Mouse (Mus musculus): Measurements from ENCODE around the gene Fam178b. TPM values are rescaled to one million over a fixed set of nuclear protein-coding genes. Genes with fewer than 3 reads are reported as not detected.

Fam178b gene
- total RNA-seq (2014; fragmentation: Nextera tagmentation) (not detected in 2 replicates), total RNA-seq (2017) (0.12 TPM in 1 of 2 replicates, not detected in the other), polyA plus RNA-seq (2012) (not detected in 2 replicates)

DNA sequence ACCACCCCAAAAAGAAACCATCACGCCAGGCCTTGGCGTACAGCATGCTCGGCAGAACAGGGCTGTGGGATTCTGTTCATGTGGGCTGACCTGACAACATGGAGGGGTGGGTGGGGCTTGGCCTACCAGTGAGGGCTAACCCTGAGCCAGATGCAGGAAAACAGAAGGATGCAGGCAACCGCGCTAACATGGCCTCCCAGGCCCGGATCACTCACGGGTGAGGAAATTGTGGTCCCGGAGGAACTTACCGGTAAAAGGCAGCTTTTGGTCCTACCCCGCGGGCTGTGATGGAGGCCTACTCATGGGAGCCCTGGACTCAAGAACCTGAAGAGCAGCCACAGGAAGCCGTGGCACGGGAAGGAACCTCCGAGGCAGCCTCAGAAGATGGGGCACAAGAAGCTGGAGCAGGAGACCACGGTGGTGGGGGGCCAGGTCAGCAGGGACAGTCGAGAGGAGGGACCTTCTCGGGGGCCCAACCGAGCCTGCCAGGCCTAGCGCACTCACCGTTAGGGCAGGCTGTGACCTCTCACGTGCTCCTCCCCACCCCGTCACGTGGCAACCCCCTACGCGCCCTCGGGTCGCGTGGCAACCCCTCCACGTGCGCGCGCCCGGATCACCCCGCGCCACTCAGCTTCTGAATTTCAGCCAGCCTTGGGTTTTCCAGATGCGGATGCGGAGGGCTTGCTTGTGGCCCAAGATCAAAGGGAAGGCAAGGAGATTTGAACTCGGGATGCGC, at the start of gene Fam178b:
Fam178b (minus strand) TSS at position 564 of the 736 bp plus-strand sequence.
- ATAC-seq (ENCODE audit: extremely low read depth, insufficient number of reproducible peaks, low FRiP score, poor library complexity, severe bottlenecking), result no peak
- no peaks in the 10 kb centered on the region for H3K36me3 ChIP-seq (replicated peaks)
- H3K4me3 ChIP-seq (ENCODE audit: low read depth, low read length), result no peak within 1 kb of the TSS; the same call in 1 of the 2 replicates
- no peaks in the 10 kb centered on the region for H3K9me3 ChIP-seq (replicated peaks)
- H3K4me1 ChIP-seq (ENCODE audit: insufficient read depth, low read depth, low read length), result no peaks in the 10 kb centered on the region
- peaks cover 30% of the 10 kb centered on the region for H3K27me3 ChIP-seq (ENCODE audit: insufficient read depth, low read length)
- no peak for DNase-seq (ENCODE audit: low spot score)
- TF ChIP-seq TAL1 (conservative IDR thresholded peaks at IDR 0.05; ENCODE audit: low read depth, low read length), result no peak

DNA sequence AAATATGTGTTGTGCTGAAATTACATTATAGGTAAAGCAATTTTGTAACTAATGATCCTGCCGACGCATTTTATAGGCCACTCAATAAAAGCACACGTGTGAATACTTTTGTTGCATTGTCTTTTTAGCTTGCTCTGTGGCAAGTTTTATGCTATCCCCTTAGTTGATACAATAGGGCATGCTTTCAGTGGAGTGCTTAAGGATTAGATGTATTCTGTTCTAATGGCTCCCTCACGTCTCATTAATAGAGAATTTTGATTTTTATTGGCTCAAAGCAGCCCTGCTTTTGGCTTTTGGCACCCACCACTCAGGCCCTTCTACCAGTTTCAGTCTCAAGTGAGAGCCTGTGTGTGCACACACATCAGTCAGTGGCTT, 41.1 kb upstream of the Fam178b start:
- ATAC-seq (ENCODE audit: extremely low read depth, insufficient number of reproducible peaks, low FRiP score, poor library complexity, severe bottlenecking) (no peak), DNase-seq (ENCODE audit: low spot score) (no peak)
- Histone ChIP-seq H3K27me3 (ENCODE audit: insufficient read depth, low read length) (peaks cover 16% of the 10 kb centered on the region), H3K9me3 (replicated peaks) (no peaks in the 10 kb centered on the region; the same call in 1 of the 2 replicates), H3K4me1 (ENCODE audit: insufficient read depth, low read depth, low read length) (no peaks in the 10 kb centered on the region), H3K4me3 (ENCODE audit: low read depth, low read length) (no peak overlapping the region), H3K36me3 (replicated peaks) (no peaks in the 10 kb centered on the region)
- no peak for TF ChIP-seq CTCF (IDR thresholded peaks at IDR 0.05; ENCODE audit: low read depth, low read length)

DNA sequence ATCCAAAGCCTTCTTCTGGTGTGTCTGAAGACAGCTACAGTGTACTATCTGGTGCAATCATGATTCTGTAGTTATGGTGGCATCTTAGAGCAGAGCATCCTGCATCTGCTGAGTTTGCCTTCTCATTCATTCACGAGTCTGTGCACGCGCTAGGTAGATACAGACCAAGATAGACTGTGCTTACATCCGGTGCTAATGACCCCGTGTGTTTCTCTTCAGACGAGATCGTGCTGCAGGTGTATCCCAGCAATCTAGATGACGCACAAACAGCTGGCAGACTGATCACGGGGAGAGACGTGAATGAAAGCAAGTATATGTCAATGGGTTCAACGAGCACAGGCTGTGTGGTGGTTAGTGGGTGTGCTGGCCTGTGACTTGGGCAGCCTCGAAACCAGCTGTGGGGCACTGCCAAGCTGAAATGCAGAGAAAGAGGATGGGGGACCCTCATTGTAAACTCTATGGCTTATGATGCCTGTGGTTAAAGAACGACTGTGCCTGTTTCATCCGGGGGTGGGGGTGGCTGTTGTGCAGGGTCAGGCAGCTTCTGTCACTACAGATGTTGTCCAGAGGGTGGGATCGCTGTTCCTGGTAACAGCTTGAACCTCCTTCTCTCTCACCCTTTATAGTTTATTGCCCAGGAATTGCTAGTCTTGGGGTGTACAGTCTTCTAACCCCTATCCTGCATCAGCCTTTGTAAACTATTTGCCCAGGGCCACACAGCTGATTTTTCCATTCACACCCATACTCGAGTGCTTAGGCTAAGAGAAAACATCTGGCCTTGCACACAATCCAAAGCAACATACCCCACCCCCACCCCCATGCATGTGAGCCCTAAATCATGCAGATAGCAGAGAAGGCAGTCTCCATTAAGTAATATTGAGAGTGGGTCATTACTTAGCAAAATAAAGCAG, 40.4 kb upstream of the Fam178b start:
- DNase-seq (ENCODE audit: low spot score), result no peak

GRCm38 (mm10) chr1:36718786-36719185, 35.8 kb upstream of the Fam178b start:
- ATAC-seq (ENCODE audit: extremely low read depth, insufficient number of reproducible peaks, low FRiP score, poor library complexity, severe bottlenecking) (no peak), DNase-seq (ENCODE audit: low spot score) (no peak)
- Histone ChIP-seq H3K4me3 (ENCODE audit: low read depth, low read length) (no peak overlapping the region), H3K9me3 (replicated peaks) (peaks cover 6% of the 10 kb centered on the region), H3K4me1 (ENCODE audit: insufficient read depth, low read depth, low read length) (no peaks in the 10 kb centered on the region), H3K27me3 (ENCODE audit: insufficient read depth, low read length) (peaks cover 53% of the 10 kb centered on the region), H3K36me3 (replicated peaks) (no peaks in the 10 kb centered on the region)
- no peak for TF ChIP-seq TAL1 (conservative IDR thresholded peaks at IDR 0.05; ENCODE audit: low read depth, low read length)
- no peak for TF ChIP-seq GATA1 (IDR thresholded peaks at IDR 0.05; ENCODE audit: borderline replicate concordance, low read length)
- no peak for TF ChIP-seq CTCF (IDR thresholded peaks at IDR 0.05; ENCODE audit: low read depth, low read length)
- no peak for TF ChIP-seq POLR2AphosphoS5 (IDR thresholded peaks at IDR 0.05; ENCODE audit: insufficient replicate concordance, low read depth, low read length)
- TF ChIP-seq GATA2 (IDR thresholded peaks at IDR 0.05; ENCODE audit: borderline replicate concordance, low read depth, low read length), result no peak

More for the DNA sequence above, 40.4 kb upstream of the Fam178b start:
- Histone ChIP-seq H3K36me3 (replicated peaks) (no peaks in the 10 kb centered on the region), H3K27me3 (ENCODE audit: insufficient read depth, low read length) (peaks cover 21% of the 10 kb centered on the region), H3K4me1 (ENCODE audit: insufficient read depth, low read depth, low read length) (no peaks in the 10 kb centered on the region), H3K9me3 (replicated peaks) (no peaks in the 10 kb centered on the region; the same call in 1 of the 2 replicates), H3K4me3 (ENCODE audit: low read depth, low read length) (no peak overlapping the region)
- ATAC-seq (ENCODE audit: extremely low read depth, insufficient number of reproducible peaks, low FRiP score, poor library complexity, severe bottlenecking), result no peak
- no peak for TF ChIP-seq CTCF (IDR thresholded peaks at IDR 0.05; ENCODE audit: low read depth, low read length)
- TF ChIP-seq POLR2AphosphoS5 (IDR thresholded peaks at IDR 0.05; ENCODE audit: insufficient replicate concordance, low read depth, low read length), result no peak

DNA sequence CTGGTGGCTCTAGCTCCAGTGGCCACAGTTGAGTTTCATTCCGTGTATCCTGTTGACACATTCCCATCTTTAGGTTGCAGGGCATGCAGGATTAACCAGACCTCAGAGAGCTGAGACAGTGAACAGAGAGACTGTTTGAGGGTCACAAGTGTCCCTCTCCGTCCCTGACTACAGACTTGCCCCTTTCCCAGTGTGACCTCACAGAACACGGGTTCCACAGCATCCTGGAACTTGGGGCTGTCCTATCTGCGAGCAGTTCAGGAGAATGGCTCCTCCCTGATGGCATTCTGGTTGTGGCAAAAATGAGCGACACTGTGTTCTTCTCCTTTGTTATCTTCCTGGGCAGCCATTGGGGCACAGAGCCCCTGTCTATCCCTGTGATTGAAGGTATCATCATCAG, 31.3 kb upstream of the Fam178b start, which contains the start of gene Actr1b:
Actr1b (minus strand) TSS at position 112 of the 400 bp plus-strand sequence.
- Histone ChIP-seq H3K4me3 (ENCODE audit: low read depth, low read length) (no peak within 1 kb of the TSS), H3K36me3 (replicated peaks) (no peaks in the 10 kb centered on the region), H3K27me3 (ENCODE audit: insufficient read depth, low read length) (peaks cover 39% of the 10 kb centered on the region), H3K9me3 (replicated peaks) (peaks cover 12% of the 10 kb centered on the region), H3K4me1 (ENCODE audit: insufficient read depth, low read depth, low read length) (peaks cover 5% of the 10 kb centered on the region; the same call in 1 of the 2 replicates)
- DNase-seq (ENCODE audit: low spot score), result no peak
- TF ChIP-seq CTCF (IDR thresholded peaks at IDR 0.05; ENCODE audit: low read depth, low read length) (no peak), GATA2 (IDR thresholded peaks at IDR 0.05; ENCODE audit: borderline replicate concordance, low read depth, low read length) (no peak), GATA1 (IDR thresholded peaks at IDR 0.05; ENCODE audit: borderline replicate concordance, low read length) (no peak)
- ATAC-seq (ENCODE audit: extremely low read depth, insufficient number of reproducible peaks, low FRiP score, poor library complexity, severe bottlenecking), result no peak

DNA sequence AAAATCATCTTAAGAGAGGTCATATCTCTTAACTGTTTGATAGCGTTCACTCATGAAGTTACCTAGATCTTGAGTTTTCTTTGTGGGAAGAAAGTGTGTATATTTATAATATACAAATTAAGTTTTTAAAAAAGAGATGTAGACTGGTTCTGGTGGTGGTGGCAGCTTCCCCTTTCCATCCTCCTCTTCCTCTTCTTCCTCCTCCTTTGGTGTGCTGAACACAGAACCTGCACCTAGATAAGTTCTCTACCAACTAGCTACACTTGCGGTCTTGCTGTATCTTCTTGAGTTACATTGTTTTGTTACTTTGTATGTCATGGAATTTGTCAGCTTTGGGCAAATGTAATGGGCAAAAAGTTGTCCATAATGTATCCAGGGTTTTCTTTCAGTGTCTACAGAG, 28.1 kb upstream of the Fam178b start:
- DNase-seq (ENCODE audit: low spot score), result no peak
- no peak overlapping the region for H3K4me3 ChIP-seq (ENCODE audit: low read depth, low read length)
- TF ChIP-seq CTCF (IDR thresholded peaks at IDR 0.05; ENCODE audit: low read depth, low read length) (no peak), GATA1 (IDR thresholded peaks at IDR 0.05; ENCODE audit: borderline replicate concordance, low read length) (no peak), POLR2AphosphoS5 (IDR thresholded peaks at IDR 0.05; ENCODE audit: insufficient replicate concordance, low read depth, low read length) (no peak), GATA2 (IDR thresholded peaks at IDR 0.05; ENCODE audit: borderline replicate concordance, low read depth, low read length) (no peak), TAL1 (conservative IDR thresholded peaks at IDR 0.05; ENCODE audit: low read depth, low read length) (no peak)
- H3K4me1 ChIP-seq (ENCODE audit: insufficient read depth, low read depth, low read length), result peaks cover 31% of the 10 kb centered on the region
- peaks cover 27% of the 10 kb centered on the region for H3K36me3 ChIP-seq (replicated peaks)
- peaks cover 17% of the 10 kb centered on the region for H3K27me3 ChIP-seq (ENCODE audit: insufficient read depth, low read length)
- no peak for ATAC-seq (ENCODE audit: extremely low read depth, insufficient number of reproducible peaks, low FRiP score, poor library complexity, severe bottlenecking)
- H3K9me3 ChIP-seq (replicated peaks), result peaks cover 12% of the 10 kb centered on the region

Measured in G1E (cell line).